Mouse (Mus musculus): Measurements from ENCODE around the gene Inafm2.

DNA sequence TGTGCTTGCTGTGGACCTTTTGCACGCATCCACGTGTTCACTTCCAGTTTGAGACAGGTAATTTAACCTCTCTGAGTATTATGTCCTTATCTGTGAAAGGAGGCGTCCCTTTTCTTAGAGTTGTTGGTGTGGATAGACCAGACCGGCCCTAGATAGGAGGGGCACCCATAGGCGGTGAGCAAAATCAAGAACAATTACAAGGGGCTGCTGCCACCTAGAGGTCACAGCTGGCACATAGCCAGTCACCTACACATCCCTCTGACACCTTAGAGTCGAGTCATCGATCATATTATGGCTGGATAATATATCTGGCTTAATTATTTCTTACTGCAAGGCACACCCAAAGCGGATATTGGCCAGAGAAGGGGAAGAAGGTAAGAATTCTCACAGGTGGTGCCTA is 14.3 kb downstream of the Inafm2 start:
- TF ChIP-seq CTCF (IDR thresholded peaks at IDR 0.05; ENCODE audit: extremely low read depth, insufficient read depth, insufficient read length, insufficient replicate concordance) (peak; percentile 79; the same call in 1 of the 2 replicates), POLR2A (IDR thresholded peaks at IDR 0.05; ENCODE audit: low read depth, low read length) (no peak)

Data from spleen, adult 2 months (tissue).